Mouse (Mus musculus) cerebellum, adult 2 months (tissue): Measurements from ENCODE around the gene Rbms3.

Source experiments
- CTCF ChIP-seq: fragments of 200-500 bp; IDR thresholded peaks from 2 replicates; pipeline ENCODE4 v1.5.1; 2011; ENCODE audit warnings: low read depth, mild to moderate bottlenecking, control low read depth, low read length, moderate library complexity, borderline replicate concordance; ENCODE audit not compliant: insufficient read depth
- POLR2A ChIP-seq: fragments of 200-500 bp; IDR thresholded peaks from 2 replicates; pipeline ENCODE4 v1.6.1; 2011; ENCODE audit warnings: low read length, control low read depth, borderline replicate concordance; ENCODE audit not compliant: insufficient read depth

DNA sequence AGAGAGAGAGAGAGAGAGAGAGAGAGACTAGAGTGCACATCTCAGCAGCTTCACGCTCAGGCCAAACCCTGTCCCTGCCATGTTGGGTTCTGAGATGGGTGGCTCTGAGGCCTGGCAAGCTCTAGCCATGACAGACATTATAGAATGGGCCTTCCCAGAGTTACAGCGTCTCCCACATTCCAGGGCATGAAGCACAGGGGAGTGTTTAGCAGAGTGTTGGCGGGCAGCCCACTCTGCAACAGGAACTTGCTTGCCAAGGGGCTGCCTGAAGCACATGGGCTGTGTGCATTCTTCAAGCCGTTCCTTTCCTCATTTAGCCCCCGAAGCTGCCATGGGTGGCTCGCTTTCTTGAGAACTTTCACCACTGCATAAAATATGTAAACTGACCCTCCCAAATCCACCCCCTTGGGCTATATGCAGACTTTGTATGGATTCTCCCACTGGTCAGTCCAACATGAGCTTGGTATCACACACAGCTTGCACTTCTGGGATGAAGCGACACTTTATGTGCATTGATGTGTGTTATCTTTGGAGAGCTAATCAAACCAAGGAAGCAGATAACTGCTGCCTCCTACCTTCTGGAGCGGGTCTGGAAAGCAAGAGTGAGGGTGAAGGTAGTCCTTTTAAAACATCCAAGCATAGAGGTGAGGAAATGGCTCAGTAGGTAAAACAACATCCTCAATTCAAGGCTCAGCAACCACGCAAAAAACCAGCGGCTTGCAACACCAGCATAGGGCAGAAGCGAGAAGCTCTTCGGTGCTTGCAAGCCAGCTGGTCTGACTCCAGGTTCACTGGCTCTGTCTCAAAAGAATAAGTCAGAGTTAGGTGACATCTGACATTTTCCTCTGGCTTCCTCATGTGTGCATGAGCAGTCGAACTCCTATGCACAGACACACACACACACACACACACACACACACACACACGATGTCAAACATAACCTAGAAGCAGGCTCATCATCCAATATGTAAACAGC is 436.9 kb downstream of the Rbms3 start:
- TF ChIP-seq CTCF (no peak), POLR2A (no peak)
